Mouse (Mus musculus): ENCODE measurements around the gene Fam53a.

Gene Fam53a

DNA sequence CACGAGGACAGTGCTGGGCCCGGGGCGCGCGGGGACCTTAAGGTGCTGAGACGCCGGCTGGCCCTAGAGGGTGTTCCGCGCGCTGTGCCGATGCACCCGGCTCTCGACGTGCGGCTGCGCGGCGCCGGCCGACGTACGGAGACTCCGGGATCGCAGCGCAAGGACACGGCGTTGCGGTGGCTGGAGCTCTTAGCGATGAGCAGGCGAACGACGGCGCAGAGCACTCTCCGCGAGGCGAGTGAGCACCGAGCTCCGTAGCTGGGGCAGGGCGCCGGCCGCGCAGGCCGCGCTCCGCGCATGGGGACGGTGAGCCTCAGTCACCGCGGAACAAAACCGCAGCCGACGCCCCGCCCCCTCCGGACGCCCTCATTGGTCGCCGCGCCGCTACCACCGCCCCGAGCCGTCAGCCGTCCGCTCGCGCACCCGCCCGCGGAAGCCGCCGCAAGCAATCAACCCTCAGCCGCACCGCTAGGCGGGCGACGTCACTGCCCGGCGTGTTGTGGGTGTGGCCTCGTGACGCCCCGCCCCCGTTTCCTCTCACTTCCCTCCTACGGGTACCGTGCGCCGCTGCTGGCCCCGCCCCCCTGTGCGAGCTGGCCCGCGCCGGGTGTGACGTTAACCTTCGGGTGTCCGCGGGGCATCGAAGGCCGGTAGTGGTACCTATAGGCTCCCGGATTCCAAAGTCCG, at the start of gene Fam53a, which contains the start of gene Gm9903:
Fam53a (minus strand) TSS at position 335 of the 687 bp plus-strand sequence.
Gm9903 (plus strand) TSS at position 625 of the 687 bp plus-strand sequence.
- peak; percentile 100 for DNase-seq (ENCODE audit: low spot score in 2 of 2)

DNA sequence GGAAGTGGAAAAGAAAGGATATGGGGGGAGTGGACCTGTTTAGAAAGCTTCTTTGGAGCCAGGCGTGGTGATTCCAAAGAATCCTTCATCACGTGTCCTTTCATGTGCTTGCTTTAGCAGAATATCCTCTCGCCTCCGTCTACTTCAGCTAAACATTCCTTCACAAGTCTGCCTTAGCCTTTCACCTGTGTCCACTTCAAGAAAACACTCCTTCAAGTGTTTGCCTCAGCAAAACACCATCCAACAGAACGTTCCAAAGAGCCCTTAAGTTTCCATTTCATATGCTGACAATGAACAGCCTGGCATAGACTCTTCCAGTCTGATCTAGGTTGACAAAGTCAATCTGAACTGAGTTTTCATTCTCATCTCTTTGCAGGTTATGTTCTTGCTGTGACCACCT, 48.8 kb upstream of the Fam53a start:
- DNase-seq (ENCODE audit: low spot score in 2 of 2) = no peak

- no peak for DNase-seq (ENCODE audit: low spot score in 2 of 2)
Observed at GRCm38 (mm10) chr5:33675964-33676363, 46.5 kb upstream of the Fam53a start.

DNA sequence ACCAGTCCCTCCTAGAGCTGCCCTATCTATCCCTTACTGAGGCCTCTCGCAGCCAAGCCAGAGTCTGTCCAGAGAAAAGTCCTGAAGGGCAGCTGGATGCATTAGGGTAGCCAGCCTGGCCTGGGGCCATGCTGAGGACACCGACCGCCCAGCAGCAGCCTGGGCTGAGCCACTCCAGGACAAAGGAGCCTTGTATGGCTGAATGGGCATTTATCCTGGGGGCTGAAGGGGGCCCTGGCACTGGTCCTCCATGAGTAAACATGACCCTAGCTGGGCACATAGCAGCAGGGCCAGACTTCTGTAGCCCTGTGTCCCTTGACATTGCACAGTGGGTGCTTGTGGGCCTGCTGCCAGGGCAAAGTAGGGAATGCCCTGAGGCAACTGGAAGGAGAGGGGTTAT, 45.0 kb upstream of the Fam53a start:
- no peak for DNase-seq (ENCODE audit: low spot score in 2 of 2)

- no peak for DNase-seq (ENCODE audit: low spot score in 2 of 2)
Observed at GRCm38 (mm10) chr5:33671659-33672058, 42.2 kb upstream of the Fam53a start.

DNA sequence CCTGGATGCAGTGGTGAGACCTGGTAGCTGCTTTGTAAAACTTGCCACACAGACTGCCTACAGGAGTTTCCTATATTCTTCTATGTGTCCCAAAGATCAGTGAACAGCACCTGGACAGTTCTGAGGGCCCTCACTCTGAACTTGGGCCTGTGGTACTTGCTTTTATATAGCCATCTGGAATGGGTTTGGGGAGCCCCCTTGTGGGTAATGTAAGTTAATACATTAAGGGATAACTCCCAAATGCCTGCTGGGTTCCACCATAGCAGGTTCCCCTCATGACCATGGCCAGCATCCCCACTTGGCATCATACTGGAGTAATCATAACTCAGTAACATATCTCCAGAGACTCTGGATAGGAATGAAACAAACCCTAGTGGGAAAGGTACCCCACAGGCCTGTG, 38.8 kb upstream of the Fam53a start:
- no peak for DNase-seq (ENCODE audit: low spot score in 2 of 2)

DNA sequence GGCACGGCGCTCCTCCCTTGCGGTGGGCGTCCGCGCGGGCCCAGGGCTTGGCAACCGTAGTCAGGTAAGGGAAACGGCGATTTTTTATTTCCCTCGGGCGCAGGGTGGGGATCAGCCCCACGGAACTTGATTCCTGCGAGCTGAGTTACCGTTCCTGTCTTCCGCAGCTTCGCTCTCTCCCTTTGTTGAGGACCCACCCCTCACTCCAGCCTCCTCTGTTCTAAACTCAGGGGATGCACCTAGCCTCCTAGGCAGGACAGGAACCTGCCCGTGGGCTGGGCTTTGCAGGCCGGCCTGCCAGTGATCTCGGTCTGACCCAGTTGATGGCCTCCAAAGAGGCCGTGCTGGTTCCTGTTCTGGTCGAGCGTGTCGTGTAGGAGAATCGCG, 29.2 kb upstream of the Fam53a start:
- no peak for DNase-seq (ENCODE audit: low spot score in 2 of 2)

- DNase-seq (ENCODE audit: low spot score in 2 of 2) = peak; percentile 96
Observed at GRCm38 (mm10) chr5:33657787-33658663, 28.6 kb upstream of the Fam53a start, which contains the start of the genes Tacc3 and Tmem129. Gene Tacc3, plus strand, starts transcription at chr5:33658128. Gene Tmem129, minus strand, starts transcription at chr5:33658416.

DNA sequence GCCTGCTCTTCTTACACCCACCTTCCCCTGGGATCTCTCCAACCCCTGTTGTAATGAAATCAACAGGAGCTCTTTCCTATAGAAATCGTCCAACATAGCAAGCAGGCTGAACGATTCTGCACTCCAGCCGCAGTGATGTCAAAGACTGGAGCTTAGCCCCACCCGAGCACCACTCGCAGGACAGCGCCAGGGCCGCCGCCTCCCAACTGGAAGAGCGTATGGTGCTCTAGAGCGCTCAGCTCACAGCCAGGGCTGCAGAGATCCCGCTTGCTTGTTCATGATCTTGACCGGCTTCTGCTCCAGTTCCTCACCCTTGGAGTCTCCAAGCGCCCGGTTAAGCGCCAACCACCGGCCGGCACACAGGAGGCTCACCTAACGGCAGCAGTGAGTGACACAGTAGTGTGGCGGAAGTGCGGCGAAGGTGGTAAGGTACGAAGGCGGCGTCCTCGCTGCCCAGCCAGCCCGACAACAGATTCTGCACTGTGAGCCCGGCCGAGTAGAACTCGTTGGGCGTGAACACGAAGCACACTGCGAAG, 27.9 kb upstream of the Fam53a start:
- DNase-seq (ENCODE audit: low spot score in 2 of 2) = no peak

GRCm38 (mm10) chr5:33656739-33657138, 27.3 kb upstream of the Fam53a start:
- DNase-seq (ENCODE audit: low spot score in 2 of 2) = no peak

- DNase-seq (ENCODE audit: low spot score in 2 of 2) = no peak
Observed at GRCm38 (mm10) chr5:33655251-33655840, 25.9 kb upstream of the Fam53a start.

DNA sequence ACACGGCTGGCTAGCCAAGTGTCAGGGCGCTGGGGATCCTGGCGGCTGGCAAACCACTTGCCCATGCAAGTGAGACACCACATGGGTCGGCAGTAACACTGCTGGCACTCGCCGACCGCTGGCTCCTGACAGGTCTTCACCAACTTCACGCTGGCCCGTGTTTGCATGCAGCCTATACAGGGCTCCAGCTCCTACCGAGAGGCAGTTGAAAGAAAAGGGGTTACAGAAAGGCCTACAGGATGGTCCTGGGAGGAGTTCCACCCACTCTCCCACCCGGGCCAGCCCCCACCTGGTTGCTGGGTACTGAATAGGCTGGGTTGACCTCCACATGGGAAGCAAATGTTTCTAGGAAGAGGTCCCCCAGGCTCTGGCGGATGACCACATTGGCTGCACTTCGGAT, 25.0 kb upstream of the Fam53a start:
- DNase-seq (ENCODE audit: low spot score in 2 of 2) = peak in 1 of 2 experiments; percentile 15

- no peak for DNase-seq (ENCODE audit: low spot score in 2 of 2)
Observed at GRCm38 (mm10) chr5:33652783-33653173, 23.3 kb upstream of the Fam53a start.

GRCm38 (mm10) chr5:33651921-33652782, 22.7 kb upstream of the Fam53a start, which contains the start of gene Slbp:
Gene Slbp, minus strand, starts transcription at chr5:33652574.
- DNase-seq (ENCODE audit: low spot score in 2 of 2) = peak; percentile 94 to 98

GRCm38 (mm10) chr5:33651541-33651920, 22.1 kb upstream of the Fam53a start:
- peak in 1 of 2 experiments; percentile 16 for DNase-seq (ENCODE audit: low spot score in 2 of 2)

GRCm38 (mm10) chr5:33651017-33651416, 21.6 kb upstream of the Fam53a start:
- no peak for DNase-seq (ENCODE audit: low spot score in 2 of 2)

GRCm38 (mm10) chr5:33640652-33641051, 11.2 kb upstream of the Fam53a start:
- peak in 1 of 2 experiments; percentile 42 for DNase-seq (ENCODE audit: low spot score in 2 of 2)

- no peak for DNase-seq (ENCODE audit: low spot score in 2 of 2)
Observed at GRCm38 (mm10) chr5:33638826-33639225, 9.4 kb upstream of the Fam53a start.

DNA sequence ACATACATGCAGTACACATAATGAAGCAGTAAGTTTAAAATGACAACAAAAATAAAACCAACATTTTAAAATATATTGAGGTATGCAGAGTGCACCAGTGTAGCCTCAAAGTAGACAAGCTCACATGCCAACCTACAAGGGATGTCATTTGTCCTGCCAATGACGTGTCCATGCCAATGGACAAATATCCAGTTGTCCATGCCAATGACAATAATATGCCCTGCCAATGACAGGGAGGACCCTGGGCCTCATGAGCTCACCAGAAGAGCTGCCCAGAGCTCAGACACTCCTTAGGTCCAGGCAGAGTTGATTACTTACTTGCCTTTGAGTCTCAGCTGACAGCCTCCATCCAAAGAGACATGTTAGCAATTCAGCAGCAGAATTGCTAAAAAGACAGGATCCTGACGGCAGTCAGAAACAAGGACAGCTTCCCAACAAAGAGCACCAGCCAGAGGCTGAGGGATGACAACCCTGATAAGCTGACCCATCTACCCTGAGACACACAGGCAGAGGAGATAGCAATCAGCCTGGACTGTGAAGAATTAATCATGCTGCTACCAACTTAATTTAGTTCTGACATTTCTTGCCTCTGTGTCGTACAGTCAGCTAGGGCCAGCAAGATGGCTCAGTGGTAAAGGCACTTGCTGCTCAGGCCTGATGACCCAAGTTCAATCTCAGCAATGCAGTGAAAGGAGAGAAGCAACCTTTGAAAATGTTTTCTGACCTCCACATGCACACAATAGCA, 8.3 kb upstream of the Fam53a start:
- no peak for DNase-seq (ENCODE audit: low spot score in 2 of 2)

DNA sequence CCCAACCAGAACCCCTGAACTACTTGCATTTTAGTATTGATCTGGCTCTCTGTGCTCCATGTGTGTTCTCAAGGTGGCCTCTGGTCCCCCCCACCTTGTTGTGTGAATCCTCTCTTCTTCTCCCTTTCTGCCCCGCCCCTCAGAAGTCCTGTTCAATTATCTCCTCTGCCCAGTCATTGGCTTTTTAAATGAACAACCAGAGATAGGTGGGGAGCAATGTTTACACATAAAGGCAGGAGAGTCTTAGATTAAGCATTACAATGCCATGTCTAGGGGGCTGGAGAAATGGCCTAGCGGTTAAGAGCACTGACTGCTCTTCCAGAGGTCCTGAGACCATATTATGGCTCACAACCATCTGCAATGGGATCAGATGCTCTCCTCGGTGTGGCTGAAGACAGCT, 5.9 kb upstream of the Fam53a start:
- no peak for DNase-seq (ENCODE audit: low spot score in 2 of 2)

All from spleen, postnatal 4 days (tissue).